Mouse (Mus musculus): ENCODE results near the gene Eif3k.

DNA sequence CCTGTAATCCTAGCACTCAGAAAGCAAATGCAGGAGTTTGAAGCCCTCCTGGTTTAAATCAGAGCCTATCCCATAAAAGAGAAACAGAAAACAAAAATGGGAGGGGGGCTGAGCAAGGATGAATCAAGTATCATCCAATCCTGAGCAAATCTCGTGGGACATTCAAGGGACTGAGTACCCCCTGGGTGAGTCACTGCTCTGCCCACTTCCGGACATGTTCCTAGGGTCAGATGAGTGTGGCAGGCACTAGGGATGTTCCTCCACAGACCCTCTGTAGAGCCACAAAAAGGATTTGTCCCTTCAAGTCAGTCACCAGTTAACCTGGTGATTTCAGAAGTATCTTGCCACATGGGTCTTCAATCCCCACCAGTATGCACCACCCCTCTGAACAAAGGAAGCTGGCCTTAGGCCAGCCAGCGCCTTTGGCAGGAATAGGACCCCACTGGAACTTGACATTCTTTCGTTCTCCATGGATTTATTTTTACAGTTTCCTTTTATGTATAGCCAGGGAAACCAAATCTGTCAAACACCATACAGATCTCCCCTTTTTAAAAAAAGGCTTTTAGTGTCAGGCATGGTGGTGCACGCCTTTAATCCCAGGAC lies 26.3 kb downstream of the Eif3k start:
- no peak for TF ChIP-seq CTCF (IDR thresholded peaks at IDR 0.05; ENCODE audit: control insufficient read depth, insufficient read depth, insufficient read length)
- no peak for TF ChIP-seq USF1 (IDR thresholded peaks at IDR 0.05; ENCODE audit: low read depth)
- TF ChIP-seq MYOD1 (IDR thresholded peaks at IDR 0.05; ENCODE audit: control insufficient read depth, insufficient read length, low read depth) = no peak
- no peak for TF ChIP-seq MYOG (IDR thresholded peaks at IDR 0.05; ENCODE audit: control insufficient read depth, extremely low read depth, insufficient read length)
- TF ChIP-seq CEBPB (IDR thresholded peaks at IDR 0.05; ENCODE audit: low read depth) = no peak
- no peak for TF ChIP-seq MAX (IDR thresholded peaks at IDR 0.05)
- TF ChIP-seq FOSL1 (IDR thresholded peaks at IDR 0.05; ENCODE audit: insufficient read depth, low read length, poor library complexity, severe bottlenecking) = peak; percentile 38

Data from C2C12 (cell line).